Mouse (Mus musculus): ENCODE measurements around the gene Pcsk4.

- TF ChIP-seq CTCF (IDR thresholded peaks at IDR 0.05; ENCODE audit: low read depth) (no peak), EP300 (IDR thresholded peaks at IDR 0.05; ENCODE audit: low read depth) (no peak)
Observed at GRCm38 (mm10) chr10:80281304-80281703, 48.0 kb downstream of the Pcsk4 start.
